Mouse (Mus musculus) heart, adult 2 months (tissue): ENCODE results near the gene Ipo9. TPM values are rescaled to one million over a fixed set of nuclear protein-coding genes. Genes with fewer than 3 reads are reported as not detected.

Source experiments
- DNase-seq, 2 experiments: peaks; one replicate each; pipeline ENCODE4 v3.0.0; 2021
- H3K27ac ChIP-seq: fragments of 200-600 bp; 2 replicates; pipeline ENCODE4 v1.8.1; 2022
- H3K27me3 ChIP-seq: fragments of 200-500 bp; 2 replicates; pipeline ENCODE4 v1.6.1; 2012; ENCODE audit warnings: mild to moderate bottlenecking, low read length, inconsistent platforms, mixed read lengths; ENCODE audit not compliant: control insufficient read depth, insufficient read depth
- H3K36me3 ChIP-seq: fragments of 200-500 bp; 2 replicates; pipeline ENCODE4 v1.6.1; 2012; ENCODE audit warnings: low read length, inconsistent platforms; ENCODE audit not compliant: control insufficient read depth, insufficient read depth
- H3K4me1 ChIP-seq: fragments of 200-500 bp; 2 replicates; pipeline ENCODE4 v1.6.1; 2011; ENCODE audit warnings: low read length; ENCODE audit not compliant: control insufficient read depth, insufficient read depth
- H3K4me3 ChIP-seq: fragments of 200-600 bp; 2 replicates; pipeline ENCODE4 v1.8.1; 2022
- H3K79me2 ChIP-seq: fragments of 200-500 bp; replicated peaks from 2 replicates; pipeline ENCODE4 v1.6.1; 2012; ENCODE audit warnings: mild to moderate bottlenecking, inconsistent platforms, low read length, moderate library complexity, mixed read lengths; ENCODE audit not compliant: control insufficient read depth, insufficient read depth
- H3K9ac ChIP-seq: fragments of 200-500 bp; 2 replicates; pipeline ENCODE4 v1.6.1; 2012; ENCODE audit warnings: low read depth, mild to moderate bottlenecking, control low read depth, inconsistent platforms, low read length, mixed read lengths
- CTCF ChIP-seq: fragments of 200-600 bp; IDR thresholded peaks from 2 replicates; pipeline ENCODE4 v1.8.1; 2022; ENCODE audit warnings: antibody characterized with exemption, mild to moderate bottlenecking, moderate library complexity
- EP300 ChIP-seq: fragments of 200-500 bp; IDR thresholded peaks from 2 replicates; pipeline ENCODE4 v1.6.1; 2011; ENCODE audit warnings: low read depth, low read length, control low read depth; ENCODE audit not compliant: insufficient read depth
- POLR2A ChIP-seq: fragments of 200-500 bp; IDR thresholded peaks from 2 replicates; pipeline ENCODE4 v1.6.1; 2011; ENCODE audit warnings: mild to moderate bottlenecking, low read depth, low read length, control low read depth; ENCODE audit not compliant: insufficient read depth
- WGBS: fragments of 180-500 bp; shearing (Covaris S2); methylation state at CpG from one replicate; pipeline ENCODE4 v1.1.7; 2018; 5-methylcytosine and 5-hydroxymethylcytosine counted together
- intact Hi-C: fragments of 180-260 bp; cut with DNase I; formaldehyde crosslinking; loops from one replicate; pipeline ENCODE4 v1.15.1; 2025
- polyA plus RNA-seq: library from polyadenylated mRNA; depleted of rRNA; stranded (reverse); fragments of >200 nt; gene quantifications from 2 replicates; pipeline ENCODE4 v1.2.3, GENCODE M21; 2012
- total RNA-seq, 2 experiments: library from RNA; stranded (reverse); gene quantifications; 2 replicates each; pipeline ENCODE4 v1.2.3; 2021

The Ipo9 gene
- total and polyA plus RNA-seq, 3 experiments = 31.9 to 40.8 (median 35.3) TPM

- Histone ChIP-seq H3K27ac (no peak overlapping the region), H3K36me3 (no peaks in the 10 kb centered on the region), H3K79me2 (no peaks in the 10 kb centered on the region), H3K4me3 (no peak overlapping the region), H3K27me3 (no peaks in the 10 kb centered on the region), H3K9ac (no peak overlapping the region), H3K4me1 (no peaks in the 10 kb centered on the region)
- no peak for DNase-seq
- 85% methylated on average over 5 of the region's 5 CpGs for WGBS
- intact Hi-C loops = no loop called here
- TF ChIP-seq CTCF = no peak
- TF ChIP-seq POLR2A = no peak
- TF ChIP-seq EP300 = no peak
Measured at GRCm38 (mm10) chr1:135448940-135449339, 18.6 kb upstream of the Ipo9 start.

- Histone ChIP-seq H3K4me3 (no peak overlapping the region), H3K27ac (no peak overlapping the region), H3K9ac (no peak overlapping the region), H3K36me3 (peaks cover 2% of the 10 kb centered on the region), H3K79me2 (no peaks in the 10 kb centered on the region), H3K4me1 (no peaks in the 10 kb centered on the region), H3K27me3 (no peaks in the 10 kb centered on the region)
- TF ChIP-seq CTCF (no peak), EP300 (no peak), POLR2A (no peak)
- DNase-seq = no peak
- intact Hi-C loops = no loop called here
- WGBS = 88% methylated on average over 12 of the region's 12 CpGs
Measured at GRCm38 (mm10) chr1:135443506-135443905, 13.2 kb upstream of the Ipo9 start.

- Histone ChIP-seq H3K4me1 (no peaks in the 10 kb centered on the region), H3K79me2 (no peaks in the 10 kb centered on the region), H3K27ac (no peak overlapping the region), H3K9ac (no peak overlapping the region), H3K36me3 (peaks cover 2% of the 10 kb centered on the region), H3K27me3 (no peaks in the 10 kb centered on the region), H3K4me3 (no peak overlapping the region)
- DNase-seq = no peak
- 93% methylated on average over 3 of the region's 3 CpGs for WGBS
- TF ChIP-seq CTCF (no peak), POLR2A (no peak), EP300 (no peak)
- intact Hi-C loops = no loop called here
Measured at GRCm38 (mm10) chr1:135441861-135442260, 11.6 kb upstream of the Ipo9 start.

- Histone ChIP-seq H3K36me3 (peaks cover 2% of the 10 kb centered on the region), H3K4me1 (no peaks in the 10 kb centered on the region), H3K27ac (no peak overlapping the region), H3K79me2 (no peaks in the 10 kb centered on the region), H3K9ac (no peak overlapping the region), H3K4me3 (no peak overlapping the region), H3K27me3 (no peaks in the 10 kb centered on the region)
- TF ChIP-seq CTCF (no peak), EP300 (no peak), POLR2A (no peak)
- DNase-seq = no peak
- 74% methylated on average over 6 of the region's 6 CpGs for WGBS
- intact Hi-C loops = no loop called here
Measured at GRCm38 (mm10) chr1:135440986-135441385, 10.7 kb upstream of the Ipo9 start.

GRCm38 (mm10) chr1:135438801-135439200 lies 8.5 kb upstream of the Ipo9 start:
- Histone ChIP-seq H3K27me3 (no peaks in the 10 kb centered on the region), H3K4me1 (no peaks in the 10 kb centered on the region), H3K9ac (no peak overlapping the region), H3K4me3 (no peak overlapping the region), H3K36me3 (peaks cover 2% of the 10 kb centered on the region), H3K79me2 (no peaks in the 10 kb centered on the region), H3K27ac (no peak overlapping the region)
- no peak for DNase-seq
- no peak for TF ChIP-seq POLR2A
- no peak for TF ChIP-seq CTCF
- TF ChIP-seq EP300 = no peak
- intact Hi-C loops = no loop called here
- WGBS = 88% methylated on average over 6 of the region's 6 CpGs

- peak in 1 of 2 experiments; percentile 36 for DNase-seq
- TF ChIP-seq POLR2A (no peak), CTCF (no peak), EP300 (no peak)
- H3K4me1 ChIP-seq = no peaks in the 10 kb centered on the region; the same call in 1 of the 2 replicates
- no peak overlapping the region for H3K27ac ChIP-seq
- no peaks in the 10 kb centered on the region for H3K36me3 ChIP-seq
- H3K4me3 ChIP-seq = no peak overlapping the region
- H3K9ac ChIP-seq = no peak overlapping the region
- no peaks in the 10 kb centered on the region for H3K79me2 ChIP-seq
- H3K27me3 ChIP-seq = no peaks in the 10 kb centered on the region
- WGBS = 4% methylated on average over 2 of the region's 2 CpGs
- intact Hi-C loops = no loop called here
Measured at GRCm38 (mm10) chr1:135435823-135436222, 5.5 kb upstream of the Ipo9 start.
